Mouse (Mus musculus): ENCODE measurements around the gene Prpf38b. TPM values are rescaled to one million over a fixed set of nuclear protein-coding genes. Genes with fewer than 3 reads are reported as not detected.

Prpf38b gene
- total RNA-seq, 2 experiments from 2014 or later, result 42.2 to 64.7 TPM

- no peak for DNase-seq
Measured at GRCm38 (mm10) chr3:108860786-108861185, 50.7 kb downstream of the Prpf38b start.

- DNase-seq, result peak; percentile 38 to 61
Measured at GRCm38 (mm10) chr3:108858231-108858770, 53.2 kb downstream of the Prpf38b start.

GRCm38 (mm10) chr3:108857714-108858113, 53.8 kb downstream of the Prpf38b start:
- no peak for DNase-seq

GRCm38 (mm10) chr3:108857124-108857470, 54.4 kb downstream of the Prpf38b start:
- no peak for DNase-seq

GRCm38 (mm10) chr3:108856386-108857123, 55.0 kb downstream of the Prpf38b start:
- DNase-seq, result no peak

GRCm38 (mm10) chr3:108855864-108856263, 55.7 kb downstream of the Prpf38b start:
- DNase-seq, result peak; percentile 89 to 90

GRCm38 (mm10) chr3:108855371-108855770, 56.2 kb downstream of the Prpf38b start:
- peak; percentile 73 to 80 for DNase-seq

- no peak for DNase-seq
Measured at GRCm38 (mm10) chr3:108853266-108853665, 58.3 kb downstream of the Prpf38b start.

Other genes starting within 250 kb of the Prpf38b start
- gene Gpsm2, start 189.4 kb downstream of the Prpf38b start, total RNA-seq (2021), result 1 to 10 TPM; 3.3 to 3.6 TPM
- not detected for gene Aknad1, start 172.1 kb downstream of the Prpf38b start, total RNA-seq (2021)
- gene Stxbp3, start 71.2 kb downstream of the Prpf38b start, total RNA-seq (2021), result 10 to 100 TPM; 48.9 to 61.5 TPM
- gene Fndc7, start 21.7 kb downstream of the Prpf38b start, total RNA-seq (2021), result under 1 TPM; 0.17 to 0.40 TPM
- gene Henmt1, start 28.1 kb upstream of the Prpf38b start, total RNA-seq (2021), result not detected
- not detected for gene Gm9857, start 28.7 kb upstream of the Prpf38b start, total RNA-seq (2021)
- 1 to 10 TPM; 9.3 to 9.7 TPM for gene Fam102b, start 115.9 kb upstream of the Prpf38b start, total RNA-seq (2021)
- not detected for gene Slc25a54, start 168.7 kb upstream of the Prpf38b start, total RNA-seq (2021)
- 10 to 100 TPM; 58.7 to 78.0 TPM for gene Slc25a24, start 211.4 kb upstream of the Prpf38b start, total RNA-seq (2021)